ENCODE assay signal across 20 mouse cellular contexts in genomic region chr14:47395007-47395406, GRCm38 (mm10). TPM values are rescaled to one million over a fixed set of nuclear protein-coding genes. Genes with fewer than 3 reads are reported as not detected.
DNase-seq lines count a peak whose midpoint lies in the region; ATAC-seq lines count a peak whose summit lies in the region.
"Had no signal": no experiment of that assay in that cellular context is flagged by ENCODE, and none has a peak within 500 bp of the region (broad histone marks: within the 10 kb centered on the region; RNA-seq: fewer than 3 reads in every experiment).

No protein-coding gene starts in this region.

- peaks cover 31% of the 10 kb centered on the region for H3K4me1 ChIP-seq in megakaryocyte, embryonic 14.5 days
- H3K4me1 ChIP-seq: embryonic facial prominence, embryonic 15.5 days; heart, embryonic 15.5 days; liver, embryonic 15.5 days had no signal

- DNase-seq in thymus, postnatal 36 days = peak; percentile 23 to 26
- DNase-seq in thymus, postnatal 10 days (ENCODE audit: low spot score in 2 of 2) = no peak
- no peak for DNase-seq in layer of hippocampus, adult 18-20 months (ENCODE audit: low spot score in 2 of 2)
- no peak for DNase-seq in cerebellum, postnatal 14 days
- DNase-seq: adrenal gland, postnatal 36 days; cerebellum, adult 11-12 months; cerebellum, postnatal 36 days; gastrocnemius, postnatal 25 days; heart, postnatal 4 days; kidney, adult 18-20 months had no signal

- no peak for ATAC-seq in megakaryocyte, adult 5-6 weeks (ENCODE audit: poor library complexity, severe bottlenecking)
- ATAC-seq in inflammation-experienced regulatory T-cells, adult 6 months = peak; percentile 70
- ATAC-seq: forebrain, embryonic 16.5 days; lung, postnatal 0 days had no signal

- peaks cover 91% of the 10 kb centered on the region for H3K36me3 ChIP-seq in megakaryocyte, embryonic 14.5 days (replicated peaks; ENCODE audit: low read length)

- peak overlapping the region; percentile 89 for H3K4me3 ChIP-seq in megakaryocyte, embryonic 14.5 days (replicated peaks)
- H3K4me3 ChIP-seq: embryonic facial prominence, embryonic 15.5 days; heart, adult 2 months; heart, embryonic 15.5 days; liver, embryonic 15.5 days had no signal

- H3K9me3 ChIP-seq in megakaryocyte, embryonic 14.5 days = no peaks in the 10 kb centered on the region
- H3K9me3 ChIP-seq: embryonic facial prominence, embryonic 15.5 days; G1E; heart, embryonic 15.5 days; liver, embryonic 15.5 days had no signal

- no peaks in the 10 kb centered on the region for H3K27me3 ChIP-seq in megakaryocyte, embryonic 14.5 days (replicated peaks)
- H3K27me3 ChIP-seq: embryonic facial prominence, embryonic 15.5 days; heart, embryonic 15.5 days; liver, embryonic 15.5 days had no signal

RNA-seq across cellular contexts. Expression of gene Dlgap5, which starts 23.2 kb away (rescaled TPM):
- polyA plus RNA-seq in megakaryocyte, embryonic 14.5 days (2012; ENCODE audit: insufficient read depth, low replicate concordance) = 4.1 and 11.0 TPM in 2 replicates
- total RNA-seq in megakaryocyte, adult 5-6 weeks (2015) = 55.8 and 59.1 TPM in 2 replicates
- 98.6 and 105 TPM in 2 replicates for total RNA-seq in megakaryocyte, adult 5-6 weeks (2017)
- polyA plus RNA-seq in inflammation-experienced regulatory T-cells, adult 6 months (2017; shearing (Covaris generic)) = 10 to 100 TPM in 2 of 3 experiments, 1 to 10 TPM in 1; 9.9 to 33.6 (median 14.7) TPM
- total RNA-seq in layer of hippocampus, adult 18-20 months (2021) = under 1 TPM in 1 of 2 experiments, not detected in 1; 0.25 TPM

RNA-seq across cellular contexts. Expression of gene Lgals3, which starts 27.5 kb away (rescaled TPM):
- polyA plus RNA-seq in megakaryocyte, embryonic 14.5 days (2012; ENCODE audit: insufficient read depth, low replicate concordance) = 566 and 781 TPM in 2 replicates
- total RNA-seq in megakaryocyte, adult 5-6 weeks (2015) = 1,575 and 1,670 TPM in 2 replicates
- total RNA-seq in megakaryocyte, adult 5-6 weeks (2017) = 496 and 508 TPM in 2 replicates
- 100 to 1,000 TPM in 1 of 3 experiments, 10 to 100 TPM in 1, 1 to 10 TPM in 1; 7.1 to 195 (median 12.4) TPM for polyA plus RNA-seq in inflammation-experienced regulatory T-cells, adult 6 months (2017; shearing (Covaris generic))
- total RNA-seq in layer of hippocampus, adult 18-20 months (2021) = 1 to 10 TPM in 1 of 2 experiments, not detected in 1; 1.1 TPM

RNA-seq across cellular contexts. Expression of gene Fbxo34, which starts 55.2 kb away (rescaled TPM):
- 4.2 and 4.8 TPM in 2 replicates for polyA plus RNA-seq in megakaryocyte, embryonic 14.5 days (2012; ENCODE audit: insufficient read depth, low replicate concordance)
- total RNA-seq in megakaryocyte, adult 5-6 weeks (2015) = 11.2 and 17.5 TPM in 2 replicates
- total RNA-seq in megakaryocyte, adult 5-6 weeks (2017) = 20.7 and 21.8 TPM in 2 replicates
- 10 to 100 TPM in 1 of 3 experiments, 1 to 10 TPM in 2; 8.7 to 10.3 (median 9.4) TPM for polyA plus RNA-seq in inflammation-experienced regulatory T-cells, adult 6 months (2017; shearing (Covaris generic))
- total RNA-seq in layer of hippocampus, adult 18-20 months (2021) = 10 to 100 TPM; 88.5 to 91.4 TPM

Comparison
In these comparisons a context has a peak if more than half of its experiments do, and no peak if none do; other contexts are left out.
1. DNase-seq: peak in thymus, postnatal 36 days (2 of 2); none in thymus, postnatal 10 days (0 of 2), layer of hippocampus, adult 18-20 months (0 of 2) and cerebellum, postnatal 14 days (0 of 2).
2. RNA of gene Dlgap5, which starts 23.2 kb away (total RNA-seq): 55.8 to 105 TPM in megakaryocyte, adult 5-6 weeks; 0.25 TPM in layer of hippocampus, adult 18-20 months; every median in the first group is over 10 times any median in the second.
3. RNA of gene Lgals3, which starts 27.5 kb away (total RNA-seq): 496 to 1,670 TPM in megakaryocyte, adult 5-6 weeks; 1.1 TPM in layer of hippocampus, adult 18-20 months; every median in the first group is over 100 times any median in the second.